ENCODE assay signal across 13 mouse cellular contexts in genomic region chr11:3418741-3419140, GRCm38 (mm10). TPM values are rescaled to one million over a fixed set of nuclear protein-coding genes. Genes with fewer than 3 reads are reported as not detected.
DNase-seq lines count a peak whose midpoint lies in the region; ATAC-seq and TF ChIP-seq lines count a peak whose summit lies in the region.
"Had no signal": no experiment of that assay in that cellular context is flagged by ENCODE, and none has a peak within 500 bp of the region (broad histone marks: within the 10 kb centered on the region; RNA-seq: fewer than 3 reads in every experiment).

No protein-coding gene starts in this region.

- no peak overlapping the region for H3K9ac ChIP-seq in lung, postnatal 0 days (replicated peaks; ENCODE audit: low read depth)
- no peak overlapping the region for H3K9ac ChIP-seq in heart, embryonic 16.5 days (ENCODE audit: low read length)
- H3K9ac ChIP-seq: embryonic facial prominence, embryonic 13.5 days; forebrain, embryonic 15.5 days; limb, embryonic 12.5 days had no signal

- no peaks in the 10 kb centered on the region for H3K9me3 ChIP-seq in lung, postnatal 0 days (ENCODE audit: low read length)
- peaks cover 2% of the 10 kb centered on the region; the same call in 1 of the 2 replicates for H3K9me3 ChIP-seq in heart, embryonic 16.5 days (replicated peaks; ENCODE audit: control insufficient read depth, low read length)
- H3K9me3 ChIP-seq: embryonic facial prominence, embryonic 13.5 days; forebrain, embryonic 15.5 days had no signal

- TF ChIP-seq CTCF in lung, postnatal 0 days (IDR thresholded peaks at IDR 0.05), result no peak

- peak; percentile 12 for DNase-seq in lung, postnatal 0 days (ENCODE audit: low spot score)
- no peak for DNase-seq in lung, adult 18-20 months
- peak; percentile 60 for DNase-seq in kidney, postnatal 10 days
- no peak for DNase-seq in thymus, postnatal 0 days (ENCODE audit: low spot score)
- DNase-seq in testis, postnatal 14 days (ENCODE audit: low spot score), result no peak
- DNase-seq in cerebellum, postnatal 10 days, result no peak
- DNase-seq: cerebellum, postnatal 14 days; thymus, postnatal 36 days had no signal

- no peak overlapping the region for H3K4me3 ChIP-seq in lung, postnatal 0 days (ENCODE audit: low read depth, low read length)
- H3K4me3 ChIP-seq in heart, embryonic 16.5 days (ENCODE audit: low read length), result no peak overlapping the region
- H3K4me3 ChIP-seq: embryonic facial prominence, embryonic 13.5 days; forebrain, embryonic 15.5 days; limb, embryonic 12.5 days; midbrain, embryonic 10.5 days had no signal

- H3K4me1 ChIP-seq in lung, postnatal 0 days (ENCODE audit: insufficient read depth, low read depth, low read length), result no peaks in the 10 kb centered on the region
- no peaks in the 10 kb centered on the region for H3K4me1 ChIP-seq in heart, embryonic 16.5 days (ENCODE audit: control insufficient read depth, insufficient read depth, low read length)
- H3K4me1 ChIP-seq: embryonic facial prominence, embryonic 13.5 days; forebrain, embryonic 15.5 days; limb, embryonic 12.5 days; midbrain, embryonic 10.5 days had no signal

- H3K4me2 ChIP-seq in lung, postnatal 0 days (replicated peaks; ENCODE audit: low read depth, low read length), result no peak overlapping the region
- H3K4me2 ChIP-seq in heart, embryonic 16.5 days (ENCODE audit: low read depth, low read length), result no peak overlapping the region
- H3K4me2 ChIP-seq: embryonic facial prominence, embryonic 13.5 days; forebrain, embryonic 15.5 days; limb, embryonic 12.5 days had no signal

- ATAC-seq in lung, postnatal 0 days, result peak; percentile 26
- ATAC-seq in heart, embryonic 16.5 days (replicated peaks; ENCODE audit: extremely low read depth, insufficient read depth, low FRiP score), result no peak
- ATAC-seq: forebrain, embryonic 15.5 days had no signal

- H3K27me3 ChIP-seq in lung, postnatal 0 days (replicated peaks; ENCODE audit: insufficient read depth, low read length), result no peaks in the 10 kb centered on the region
- H3K27me3 ChIP-seq in heart, embryonic 16.5 days (ENCODE audit: control insufficient read depth, insufficient read depth, low read length), result no peaks in the 10 kb centered on the region
- H3K27me3 ChIP-seq: embryonic facial prominence, embryonic 13.5 days; forebrain, embryonic 15.5 days; limb, embryonic 12.5 days had no signal

- 0 out of 2 replicates have a peak overlapping the region, but pooled peaks have one; percentile 6 for H3K27ac ChIP-seq in lung, postnatal 0 days (ENCODE audit: low read length)
- H3K27ac ChIP-seq in heart, embryonic 16.5 days (ENCODE audit: low read length), result peak overlapping the region; percentile 78
- H3K27ac ChIP-seq: embryonic facial prominence, embryonic 13.5 days; forebrain, embryonic 15.5 days; limb, embryonic 12.5 days; midbrain, embryonic 10.5 days had no signal

- 53% methylated on average over 4 of the region's 4 CpGs for WGBS in lung, postnatal 0 days
- WGBS in heart, embryonic 16.5 days, result 55% methylated on average over 4 of the region's 4 CpGs

- no peak for TF ChIP-seq EP300 in lung, postnatal 0 days (IDR thresholded peaks at IDR 0.05)

- peaks cover 24% of the 10 kb centered on the region; the same call in 1 of the 2 replicates for H3K36me3 ChIP-seq in lung, postnatal 0 days (ENCODE audit: insufficient read depth, low read length)
- H3K36me3 ChIP-seq in heart, embryonic 16.5 days (ENCODE audit: control insufficient read depth, insufficient read depth), result peaks cover 41% of the 10 kb centered on the region

RNA-seq across cellular contexts. Expression of gene Limk2, which starts 9.8 kb away (rescaled TPM):
- 57.2 and 62.0 TPM in 2 replicates for polyA plus RNA-seq in lung, postnatal 0 days (2015; fragmentation: Nextera tagmentation; extraction: Ambion mirVana)
- 47.1 and 54.9 TPM in 2 replicates for polyA plus RNA-seq in heart, embryonic 16.5 days (2015; fragmentation: Nextera tagmentation; extraction: Ambion mirVana)
- polyA plus RNA-seq in thymus, postnatal 0 days (2015; fragmentation: Nextera tagmentation; extraction: Ambion mirVana), result 46.8 and 47.0 TPM in 2 replicates

RNA-seq across cellular contexts. Expression of gene Rnf185, which starts 33.4 kb away (rescaled TPM):
- 23.1 and 24.3 TPM in 2 replicates for polyA plus RNA-seq in lung, postnatal 0 days (2015; fragmentation: Nextera tagmentation; extraction: Ambion mirVana)
- 30.6 and 31.9 TPM in 2 replicates for polyA plus RNA-seq in heart, embryonic 16.5 days (2015; fragmentation: Nextera tagmentation; extraction: Ambion mirVana)
- 17.2 and 17.4 TPM in 2 replicates for polyA plus RNA-seq in thymus, postnatal 0 days (2015; fragmentation: Nextera tagmentation; extraction: Ambion mirVana)

Comparison
In these comparisons a context has a peak if more than half of its experiments do, and no peak if none do; other contexts are left out.
1. DNase-seq: peak in lung, postnatal 0 days (single experiment) and kidney, postnatal 10 days (single experiment); none in lung, adult 18-20 months (0 of 2), thymus, postnatal 0 days (single experiment), testis, postnatal 14 days (single experiment) and cerebellum, postnatal 10 days (0 of 2).